Mouse (Mus musculus): ENCODE data around the gene BC048403. TPM values are rescaled to one million over a fixed set of nuclear protein-coding genes. Genes with fewer than 3 reads are reported as not detected.

BC048403 gene
- polyA plus RNA-seq (2012; rRNA removed): 1.8 and 2.3 TPM in 2 replicates

DNA sequence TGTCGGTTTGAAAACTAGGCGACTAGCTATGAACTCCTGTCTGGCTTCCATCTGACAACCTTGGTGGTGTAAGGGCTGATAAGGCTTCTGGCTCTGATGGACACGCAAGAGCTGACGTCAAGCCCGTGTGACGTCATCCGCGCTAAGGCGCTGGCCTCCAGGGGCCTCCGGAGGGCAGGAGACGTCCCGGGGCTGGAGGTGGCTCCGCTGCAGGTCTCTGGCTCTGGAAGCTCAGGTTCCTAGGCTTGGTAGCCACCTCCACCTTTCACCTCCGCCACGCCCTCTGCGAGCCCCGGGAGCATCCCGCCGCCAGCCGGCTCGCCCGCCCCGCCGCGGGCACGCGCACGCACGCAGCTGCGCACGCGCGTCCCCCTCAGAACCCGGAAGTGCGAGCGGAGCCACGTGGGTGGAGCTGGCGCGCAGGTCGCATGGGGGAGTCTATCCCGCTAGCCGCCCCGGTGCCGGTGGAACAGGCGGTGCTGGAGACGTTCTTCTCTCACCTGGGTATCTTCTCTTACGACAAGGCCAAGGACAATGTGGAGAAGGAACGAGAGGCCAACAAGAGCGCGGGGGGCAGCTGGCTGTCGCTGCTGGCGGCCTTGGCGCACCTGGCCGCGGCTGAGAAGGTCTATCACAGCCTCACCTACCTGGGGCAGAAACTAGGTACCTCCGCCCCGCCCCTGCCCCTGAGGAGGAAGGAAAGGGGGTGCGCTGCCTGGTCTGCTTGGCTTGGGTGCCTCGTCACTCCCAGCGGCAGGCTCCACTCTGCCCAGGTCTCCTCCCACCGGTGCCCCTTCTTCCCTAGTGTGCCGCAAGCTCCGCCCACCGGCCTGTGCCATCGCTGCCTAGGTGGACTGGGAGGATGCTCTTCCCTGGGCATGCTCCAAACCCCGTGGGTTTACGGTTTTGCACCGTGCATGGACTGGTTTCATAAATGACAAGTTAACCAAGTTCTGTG is at the start of gene BC048403:
BC048403 (plus strand) TSS at position 390 of the 958 bp plus-strand sequence.

Other genes starting within 250 kb of the BC048403 start
- 14.2 and 15.9 TPM in 2 replicates for gene Tbk1, start 153.2 kb upstream of the BC048403 start, polyA plus RNA-seq (2012; rRNA removed)
- gene Xpot, start 113.6 kb upstream of the BC048403 start, polyA plus RNA-seq (2012; rRNA removed): 35.9 and 38.4 TPM in 2 replicates
- gene D930020B18Rik, start 98.3 kb upstream of the BC048403 start, polyA plus RNA-seq (2012; rRNA removed): 0.01 TPM in 2 replicates